9 mouse cellular contexts compared by ENCODE assay signal in the genomic region with DNA sequence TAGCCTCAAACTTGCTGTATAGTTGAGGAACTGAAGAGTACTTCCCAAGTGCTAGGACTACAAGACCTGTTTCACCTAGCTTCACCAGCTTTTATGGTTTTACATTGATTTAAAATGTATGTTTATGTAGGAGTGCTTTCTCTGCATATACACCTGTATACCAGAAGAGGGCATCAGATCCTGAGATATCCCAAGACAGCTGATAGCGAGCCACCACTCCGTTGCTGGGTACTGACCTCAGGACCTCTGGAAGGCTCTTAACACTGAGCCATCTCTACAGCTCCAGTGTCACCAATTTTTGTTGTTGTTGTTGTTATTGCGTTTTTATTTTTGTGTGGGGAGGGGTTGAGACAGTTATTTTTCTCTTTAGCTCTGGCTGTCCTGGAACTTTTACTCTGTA. TPM values are rescaled to one million over a fixed set of nuclear protein-coding genes. Genes with fewer than 3 reads are reported as not detected.
DNase-seq lines count a peak whose midpoint lies in the region; ATAC-seq lines count a peak whose summit lies in the region.
"Had no signal": no experiment of that assay in that cellular context is flagged by ENCODE, and none has a peak within 500 bp of the region (broad histone marks: within the 10 kb centered on the region; RNA-seq: fewer than 3 reads in every experiment).

No protein-coding gene starts in this region.

- no peaks in the 10 kb centered on the region for H3K4me1 ChIP-seq in forebrain, embryonic 13.5 days
- H3K4me1 ChIP-seq in forebrain, embryonic 11.5 days (replicated peaks; ENCODE audit: control insufficient read depth, insufficient read depth, low read length), result no peaks in the 10 kb centered on the region
- H3K4me1 ChIP-seq in midbrain, embryonic 12.5 days, result no peaks in the 10 kb centered on the region
- no peaks in the 10 kb centered on the region for H3K4me1 ChIP-seq in midbrain, embryonic 13.5 days (replicated peaks)
- H3K4me1 ChIP-seq: neural tube, embryonic 12.5 days had no signal

- H3K27ac ChIP-seq in forebrain, embryonic 13.5 days, result no peak overlapping the region
- no peak overlapping the region for H3K27ac ChIP-seq in forebrain, embryonic 11.5 days (ENCODE audit: low read depth, low read length)
- H3K27ac ChIP-seq in midbrain, embryonic 12.5 days (replicated peaks), result no peak overlapping the region
- H3K27ac ChIP-seq in midbrain, embryonic 13.5 days, result no peak overlapping the region
- H3K27ac ChIP-seq: neural tube, embryonic 12.5 days had no signal

- 5% methylated on average over 3 of the region's 3 CpGs for WGBS in forebrain, embryonic 13.5 days
- WGBS in forebrain, embryonic 11.5 days, result 5% methylated on average over 3 of the region's 3 CpGs
- 0% methylated on average over 3 of the region's 3 CpGs for WGBS in midbrain, embryonic 12.5 days
- 2% methylated on average over 3 of the region's 3 CpGs for WGBS in midbrain, embryonic 13.5 days

- H3K4me3 ChIP-seq in forebrain, embryonic 13.5 days, result no peak overlapping the region
- H3K4me3 ChIP-seq in forebrain, embryonic 11.5 days (ENCODE audit: low read depth, low read length), result no peak overlapping the region
- H3K4me3 ChIP-seq in midbrain, embryonic 12.5 days, result no peak overlapping the region
- no peak overlapping the region for H3K4me3 ChIP-seq in midbrain, embryonic 13.5 days (replicated peaks)
- H3K4me3 ChIP-seq: neural tube, embryonic 12.5 days had no signal

- DNase-seq in forebrain, embryonic 11.5 days (ENCODE audit: low spot score), result no peak
- DNase-seq in embryo, embryonic 11 days, result peak; percentile 31
- DNase-seq in retina, embryonic 14.5 days (ENCODE audit: low spot score), result peak; percentile 49
- DNase-seq in heart, adult 9 months (ENCODE audit: low spot score in 2 of 2), result no peak
- no peak for DNase-seq in ovary, postnatal 36 days (ENCODE audit: low spot score)

- H3K9ac ChIP-seq in forebrain, embryonic 13.5 days, result no peak overlapping the region
- no peak overlapping the region for H3K9ac ChIP-seq in forebrain, embryonic 11.5 days (ENCODE audit: low read length)
- H3K9ac ChIP-seq in midbrain, embryonic 12.5 days (replicated peaks), result no peak overlapping the region
- no peak overlapping the region for H3K9ac ChIP-seq in midbrain, embryonic 13.5 days (replicated peaks)
- H3K9ac ChIP-seq: neural tube, embryonic 12.5 days had no signal

- H3K4me2 ChIP-seq in forebrain, embryonic 13.5 days, result no peak overlapping the region
- no peak overlapping the region for H3K4me2 ChIP-seq in forebrain, embryonic 11.5 days (ENCODE audit: low read depth, low read length, severe bottlenecking)
- H3K4me2 ChIP-seq in midbrain, embryonic 12.5 days (replicated peaks), result no peak overlapping the region
- no peak overlapping the region for H3K4me2 ChIP-seq in midbrain, embryonic 13.5 days (replicated peaks)
- H3K4me2 ChIP-seq: neural tube, embryonic 12.5 days had no signal

- no peaks in the 10 kb centered on the region for H3K36me3 ChIP-seq in forebrain, embryonic 13.5 days (ENCODE audit: poor library complexity, severe bottlenecking)
- H3K36me3 ChIP-seq in forebrain, embryonic 11.5 days (ENCODE audit: control insufficient read depth, insufficient read depth, low read length), result no peaks in the 10 kb centered on the region
- H3K36me3 ChIP-seq in midbrain, embryonic 12.5 days, result no peaks in the 10 kb centered on the region
- no peaks in the 10 kb centered on the region for H3K36me3 ChIP-seq in midbrain, embryonic 13.5 days
- H3K36me3 ChIP-seq: neural tube, embryonic 12.5 days had no signal

- H3K9me3 ChIP-seq in forebrain, embryonic 13.5 days (replicated peaks), result no peaks in the 10 kb centered on the region
- H3K9me3 ChIP-seq in forebrain, embryonic 11.5 days (ENCODE audit: control insufficient read depth, low read length), result no peaks in the 10 kb centered on the region
- no peaks in the 10 kb centered on the region for H3K9me3 ChIP-seq in midbrain, embryonic 12.5 days
- H3K9me3 ChIP-seq in midbrain, embryonic 13.5 days, result no peaks in the 10 kb centered on the region
- H3K9me3 ChIP-seq: neural tube, embryonic 12.5 days had no signal

- H3K27me3 ChIP-seq in forebrain, embryonic 13.5 days, result no peaks in the 10 kb centered on the region
- H3K27me3 ChIP-seq in forebrain, embryonic 11.5 days (ENCODE audit: control insufficient read depth, insufficient read depth, low read length), result no peaks in the 10 kb centered on the region; the same call in 1 of the 2 replicates
- peaks cover 38% of the 10 kb centered on the region for H3K27me3 ChIP-seq in midbrain, embryonic 12.5 days
- H3K27me3 ChIP-seq in midbrain, embryonic 13.5 days, result peaks cover 14% of the 10 kb centered on the region; the same call in 1 of the 2 replicates
- H3K27me3 ChIP-seq: neural tube, embryonic 12.5 days had no signal

- peak; percentile 69; the same call in 1 of the 2 replicates for ATAC-seq in forebrain, embryonic 13.5 days
- no peak for ATAC-seq in forebrain, embryonic 11.5 days (replicated peaks; ENCODE audit: low FRiP score)
- ATAC-seq in midbrain, embryonic 12.5 days (ENCODE audit: low FRiP score, low read depth), result peak; percentile 65; the same call in 1 of the 2 replicates
- ATAC-seq in midbrain, embryonic 13.5 days, result no peak

RNA-seq across cellular contexts. Expression of a gene that starts 55.9 kb away (rescaled TPM):
- 138 and 155 TPM in 2 replicates for polyA plus RNA-seq in forebrain, embryonic 13.5 days (2015; fragmentation: Nextera tagmentation; extraction: Ambion mirVana)
- 193 and 198 TPM in 2 replicates for polyA plus RNA-seq in forebrain, embryonic 11.5 days (2014; fragmentation: Nextera tagmentation; extraction: Ambion mirVana)
- polyA plus RNA-seq in midbrain, embryonic 12.5 days (2016; fragmentation: Nextera tagmentation; extraction: Ambion mirVana), result 175 and 179 TPM in 2 replicates
- 128 and 144 TPM in 2 replicates for polyA plus RNA-seq in midbrain, embryonic 13.5 days (2015; fragmentation: Nextera tagmentation; extraction: Ambion mirVana)

Comparison
In these comparisons a context has a peak if more than half of its experiments do, and no peak if none do; other contexts are left out.
1. ATAC-seq: peak in forebrain, embryonic 13.5 days (single experiment) and midbrain, embryonic 12.5 days (single experiment); none in forebrain, embryonic 11.5 days (single experiment) and midbrain, embryonic 13.5 days (single experiment).
2. DNase-seq: peak in embryo, embryonic 11 days (single experiment) and retina, embryonic 14.5 days (single experiment); none in forebrain, embryonic 11.5 days (single experiment), heart, adult 9 months (0 of 2) and ovary, postnatal 36 days (single experiment).